Mouse (Mus musculus) thymus, adult 2 months (tissue): Measurements from ENCODE around the gene BC147527.

Source experiments
- CTCF ChIP-seq: fragments of 200-500 bp; IDR thresholded peaks from 2 replicates; pipeline ENCODE4 v1.5.1; 2012; ENCODE audit warnings: mild to moderate bottlenecking, control low read depth, low read length, moderate library complexity, borderline replicate concordance; ENCODE audit not compliant: control insufficient read depth, poor library complexity, insufficient read depth; ENCODE audit errors: extremely low read depth
- POLR2A ChIP-seq: fragments of 200-500 bp; IDR thresholded peaks from 2 replicates; pipeline ENCODE4 v1.6.1; 2012; ENCODE audit warnings: mild to moderate bottlenecking, low read length, control low read depth, moderate library complexity; ENCODE audit not compliant: control insufficient read depth, poor library complexity, insufficient read depth; ENCODE audit errors: extremely low read depth

- TF ChIP-seq CTCF (no peak), POLR2A (no peak)
These were observed 783 bp upstream of the BC147527 start for GRCm38 (mm10) chr13:120299324-120299894.
